Mouse (Mus musculus) c-Kit-positive CD71-positive TER-119-positive erythroid progenitor cells, embryonic 14.5 days (primary cell): Measurements from ENCODE around the gene Adamts2.

Experiments used
- DNase-seq: peaks from one replicate; pipeline ENCODE4 v3.0.0-alpha.2; 2013; ENCODE audit warnings: low spot score

The Adamts2 gene

DNA sequence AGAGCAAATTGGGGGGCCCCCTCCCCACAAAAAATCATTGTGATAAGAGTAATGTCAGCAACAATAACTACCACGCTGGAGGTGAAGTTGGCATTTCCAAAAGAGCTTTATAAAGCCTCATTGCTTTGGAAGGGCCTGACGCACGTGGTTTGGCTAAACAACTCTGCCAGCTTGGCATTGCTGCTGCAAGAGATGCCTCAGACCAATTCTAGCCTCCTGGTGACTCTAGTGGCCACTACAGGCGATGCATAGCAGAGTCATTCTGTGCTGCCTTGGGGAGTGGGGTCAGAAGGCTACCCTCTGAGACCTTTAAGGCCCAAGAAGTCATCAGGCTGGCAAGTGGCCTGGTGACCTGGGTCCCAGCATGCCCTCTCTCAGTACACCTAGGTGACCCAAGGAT, 132.2 kb downstream of the Adamts2 start:
- no peak for DNase-seq

DNA sequence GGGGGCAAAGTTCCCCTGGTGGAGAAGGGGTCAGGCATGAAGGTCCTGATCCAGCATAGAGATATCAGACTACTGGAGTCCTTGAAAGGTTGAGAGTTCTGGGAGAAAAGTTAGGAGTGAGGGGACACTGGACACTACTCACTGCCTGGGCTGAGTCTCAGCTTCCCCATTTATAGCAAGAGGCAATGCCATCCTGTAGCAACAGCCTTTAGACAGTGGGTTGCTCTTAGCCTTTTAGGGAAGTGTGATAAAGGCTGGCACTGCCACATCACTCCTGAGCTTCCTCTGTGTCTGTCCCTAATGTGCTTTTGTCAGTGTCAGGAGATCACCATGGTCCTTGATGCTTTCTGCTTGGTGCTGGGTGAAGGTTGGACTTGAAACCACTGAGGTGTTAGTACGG, 134.7 kb downstream of the Adamts2 start:
- no peak for DNase-seq

DNA sequence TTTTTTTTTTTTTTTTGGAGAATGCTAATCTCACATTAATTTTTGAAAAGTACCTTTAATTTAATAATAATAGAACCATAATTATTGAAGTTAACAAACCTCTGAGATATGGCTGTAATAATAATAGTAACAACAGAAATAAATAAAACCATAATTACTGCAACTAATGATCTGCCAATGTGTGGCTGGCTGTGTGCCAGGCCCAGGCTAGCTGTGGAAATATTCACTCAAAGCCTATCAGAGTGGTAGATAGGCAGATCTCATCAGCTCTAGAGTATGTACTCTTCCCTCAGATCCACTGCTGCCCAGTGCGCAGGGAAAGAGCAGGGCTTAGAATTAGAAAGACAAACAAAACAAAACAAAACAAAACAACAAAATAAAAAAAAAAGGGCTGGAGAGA, 136.6 kb downstream of the Adamts2 start:
- no peak for DNase-seq

DNA sequence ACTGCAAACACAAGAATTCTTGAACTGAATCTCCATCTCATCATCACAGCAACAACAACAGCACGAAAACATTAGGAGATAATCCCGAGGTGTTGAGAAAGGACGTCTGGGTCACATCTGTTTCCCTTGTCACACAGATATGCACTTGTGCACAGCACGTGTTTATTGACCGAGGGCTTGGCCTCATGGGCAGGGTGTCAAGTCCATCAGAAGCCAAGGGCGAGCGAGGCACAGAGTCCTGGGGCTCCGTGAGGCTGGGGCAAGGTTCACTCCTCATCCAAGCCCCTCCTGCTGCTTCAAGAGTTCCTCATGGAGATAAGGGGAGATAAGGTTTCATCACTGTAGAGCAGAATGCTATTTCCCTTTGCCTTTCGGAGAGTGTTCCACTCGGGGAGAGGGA, 137.6 kb downstream of the Adamts2 start:
- no peak for DNase-seq

DNA sequence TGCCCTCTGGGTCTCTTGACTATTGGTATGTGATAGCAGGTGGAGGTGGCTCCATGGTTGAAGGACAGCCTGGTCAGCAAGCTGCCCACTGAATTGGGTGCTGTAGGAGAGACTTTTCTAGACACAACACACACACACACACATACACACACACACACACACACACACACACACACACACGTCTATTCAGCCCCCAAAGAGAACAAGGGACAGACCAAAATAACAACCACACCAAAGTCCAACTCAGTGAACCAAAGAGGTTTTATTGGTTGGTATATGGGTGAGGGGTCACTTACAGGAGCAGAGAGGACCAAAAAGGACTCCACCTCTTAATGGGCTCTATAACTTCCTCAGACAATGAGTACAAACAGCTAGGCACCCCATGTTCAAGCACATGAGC, 140.3 kb downstream of the Adamts2 start:
- no peak for DNase-seq

DNA sequence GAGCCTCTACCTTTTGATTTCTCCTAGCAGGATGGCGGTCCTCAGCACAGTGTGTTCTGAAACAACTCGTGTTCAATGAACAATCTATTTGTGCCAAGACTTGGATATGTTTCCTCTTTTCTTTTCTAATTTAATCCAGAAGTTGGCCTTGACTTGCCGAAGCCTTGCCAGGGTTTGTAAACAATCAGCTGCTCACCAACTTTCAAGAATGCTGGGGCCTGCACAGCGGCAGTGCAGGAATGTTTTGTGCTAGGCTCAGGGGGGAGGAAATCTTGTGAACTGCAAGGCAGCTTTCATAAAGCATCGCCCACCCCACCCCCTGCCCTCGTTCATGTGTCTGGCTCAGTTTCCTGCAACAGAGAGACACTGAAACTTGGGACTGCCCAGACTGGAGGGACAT, 143.1 kb downstream of the Adamts2 start:
- DNase-seq: no peak

DNA sequence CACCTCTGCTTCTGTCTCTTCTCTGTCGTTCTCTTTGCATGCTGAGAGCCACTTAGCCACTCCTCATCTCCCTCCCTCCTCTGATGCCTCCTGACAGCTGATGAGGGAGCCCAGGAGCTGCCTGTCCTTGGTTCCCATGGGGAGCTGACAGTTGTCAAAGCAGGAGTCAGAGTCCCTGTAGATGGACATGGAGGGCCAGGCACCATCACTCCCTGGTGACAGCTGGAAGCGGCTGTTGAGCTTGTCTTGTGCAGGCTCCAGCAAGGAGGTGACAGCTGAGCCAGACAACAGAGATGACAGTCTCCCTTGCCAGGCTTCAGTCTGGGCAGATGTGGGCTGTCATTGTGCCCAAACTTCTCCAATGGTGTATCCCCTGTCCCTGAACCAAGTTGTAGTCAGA, 144.6 kb downstream of the Adamts2 start:
- DNase-seq: no peak

DNA sequence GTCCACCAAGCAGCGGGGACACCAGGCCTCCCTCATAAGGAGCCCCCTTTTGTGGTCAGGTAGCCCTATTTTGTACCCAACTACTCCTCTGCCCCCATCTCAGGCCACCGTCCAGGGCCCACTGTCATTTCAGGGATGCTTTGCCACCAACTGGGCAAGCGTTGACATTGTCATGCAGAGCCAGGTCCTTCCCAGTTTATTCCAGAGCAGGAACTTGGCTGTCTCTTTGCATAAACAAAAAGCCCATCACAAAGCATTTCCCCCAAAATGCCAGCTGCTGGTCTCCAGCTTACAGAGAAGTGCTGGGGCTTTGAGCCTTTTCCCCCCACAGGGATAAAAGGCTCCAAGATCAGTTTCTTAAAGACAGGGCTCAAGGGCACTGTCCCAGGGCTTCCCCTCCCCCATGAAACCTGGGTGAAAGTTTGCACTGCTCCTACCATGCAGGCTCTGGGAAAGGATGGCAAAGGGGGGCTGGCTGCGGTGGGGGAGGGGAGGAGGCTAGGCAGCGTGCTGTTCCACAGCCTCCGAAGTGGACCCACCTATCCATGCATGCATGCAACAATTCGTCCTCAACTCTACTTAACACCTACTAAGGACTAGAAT, 149.2 kb downstream of the Adamts2 start:
- no peak for DNase-seq

DNA sequence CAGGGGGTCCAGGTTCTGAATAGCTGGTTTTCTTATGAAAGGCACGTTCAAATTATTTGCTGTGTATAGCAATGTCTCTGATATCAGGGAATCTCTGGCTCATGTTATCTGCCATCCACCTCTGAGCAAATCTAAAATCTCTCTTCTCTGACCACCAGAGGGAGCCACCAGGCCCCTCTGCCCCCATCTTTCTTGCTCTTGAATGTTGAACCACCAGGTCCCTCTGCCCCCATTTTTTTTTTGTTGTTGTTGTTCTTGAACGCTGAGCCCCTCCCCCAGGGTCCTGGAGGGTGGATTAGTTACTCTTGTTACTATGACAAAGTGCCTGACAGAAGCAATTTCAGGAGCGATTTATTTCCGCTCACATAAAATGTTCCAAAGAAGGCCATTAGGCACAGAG, 155.9 kb downstream of the Adamts2 start:
- no peak for DNase-seq

DNA sequence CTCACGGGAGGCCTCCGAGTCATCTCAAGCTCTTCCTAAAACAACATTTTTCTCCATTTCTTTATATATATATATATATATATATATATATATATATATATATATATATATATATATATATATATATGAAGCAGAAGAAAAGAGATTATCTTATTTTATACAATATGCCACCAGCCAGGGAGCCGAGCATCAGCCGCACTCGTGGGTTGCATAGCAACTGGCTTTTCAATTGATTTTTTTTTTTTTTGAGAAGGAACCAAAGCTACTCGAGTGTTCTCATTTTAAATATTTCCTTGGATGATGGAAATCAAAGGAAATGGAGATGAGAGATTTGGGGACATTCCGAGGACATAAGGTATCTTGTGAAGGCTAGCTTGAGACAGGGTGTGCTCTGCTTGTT, 164.6 kb downstream of the Adamts2 start:
- no peak for DNase-seq

DNA sequence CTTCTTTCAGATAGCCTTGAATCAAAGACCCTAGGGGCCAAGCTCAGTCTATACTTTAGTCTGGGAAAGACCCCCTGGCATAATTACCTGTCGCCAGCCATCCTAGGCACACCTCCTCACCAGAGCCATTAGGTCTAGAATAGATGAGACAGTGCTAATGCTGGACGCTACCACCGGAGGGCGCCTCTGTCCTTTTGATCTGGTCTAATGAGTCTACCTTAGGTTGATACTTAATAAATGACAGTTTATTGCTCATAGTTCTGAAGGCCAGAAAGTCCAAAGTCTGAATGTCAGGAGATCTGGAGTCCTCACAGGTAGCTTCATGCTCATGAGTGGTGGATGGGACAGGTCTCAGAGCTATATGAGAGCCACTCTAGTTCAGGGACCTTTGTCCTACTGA, 165.2 kb downstream of the Adamts2 start:
- peak; percentile 15 for DNase-seq

DNA sequence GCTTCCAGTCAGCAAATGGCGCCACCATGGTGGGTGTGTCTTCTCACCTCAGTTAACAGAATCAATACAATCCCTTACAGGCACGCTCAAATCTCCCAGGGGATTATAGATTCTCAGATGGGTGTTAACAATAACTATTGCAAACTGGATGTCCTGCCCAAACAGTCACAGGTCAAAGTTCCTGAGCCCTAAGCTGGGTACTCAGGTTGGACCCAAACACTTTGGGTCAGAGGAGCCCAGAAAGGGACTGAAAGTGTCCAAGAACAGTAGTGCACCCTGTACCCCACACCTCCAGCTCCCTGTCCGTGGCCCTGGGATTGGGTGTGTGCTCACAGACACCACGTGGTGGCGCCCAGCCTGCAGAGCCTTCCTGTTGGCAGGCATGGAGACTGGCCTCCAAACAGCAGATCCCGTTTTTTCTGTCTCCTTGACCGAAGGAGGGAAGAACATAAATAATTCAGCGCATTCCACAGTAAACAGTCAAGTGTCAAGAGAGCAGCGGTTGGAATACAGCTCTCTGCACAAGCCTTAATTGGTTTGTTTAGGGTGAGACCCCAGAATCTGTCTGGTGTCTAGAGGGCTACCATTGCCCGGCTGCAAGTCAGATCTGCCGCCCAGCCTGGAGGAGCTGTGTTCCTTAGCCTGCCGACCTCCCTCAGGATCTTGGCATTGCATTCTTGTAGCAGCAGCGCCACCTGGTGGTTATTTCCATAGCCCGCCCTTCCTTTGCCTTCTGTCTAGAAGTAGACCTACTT, 167.3 kb downstream of the Adamts2 start:
- DNase-seq: peak; percentile 53

DNA sequence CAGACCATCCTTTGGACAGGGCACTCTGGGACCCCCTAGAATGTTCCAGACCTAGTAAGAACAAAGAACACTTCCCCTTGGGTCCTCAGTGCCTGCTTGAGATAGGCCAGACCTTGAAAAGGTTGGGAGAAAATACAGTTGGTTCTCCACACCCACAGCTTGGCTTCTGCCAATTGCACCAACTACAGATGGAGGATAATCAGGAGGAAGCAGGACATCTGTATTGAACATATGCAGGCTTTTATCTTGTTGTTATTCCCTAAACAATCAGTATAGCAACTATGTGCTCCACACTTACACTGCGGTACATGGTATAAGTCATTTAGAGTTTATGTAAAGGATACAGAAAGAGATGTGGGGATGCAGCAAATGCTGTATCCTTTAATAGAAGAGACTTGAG, 169.1 kb downstream of the Adamts2 start:
- DNase-seq: no peak

DNA sequence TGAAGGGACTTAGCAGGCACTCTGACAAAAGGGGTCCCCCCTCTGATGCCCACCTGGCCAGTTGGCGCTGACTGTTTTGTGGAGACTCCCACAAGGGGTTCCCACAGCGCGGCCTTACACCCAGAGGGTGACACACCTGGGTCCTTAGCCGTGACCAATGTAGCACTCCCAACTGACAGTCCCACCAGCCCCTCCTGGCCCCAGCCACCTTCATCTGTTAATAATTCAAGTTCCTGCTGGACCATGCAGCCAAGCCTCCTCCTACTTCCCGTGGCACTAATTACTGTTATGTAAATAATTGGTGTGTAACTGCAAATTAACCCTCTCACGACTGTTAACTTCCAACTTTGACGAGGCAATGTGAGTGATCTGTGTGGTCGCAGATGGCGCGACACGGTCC, 195.8 kb downstream of the Adamts2 start:
- no peak for DNase-seq

DNA sequence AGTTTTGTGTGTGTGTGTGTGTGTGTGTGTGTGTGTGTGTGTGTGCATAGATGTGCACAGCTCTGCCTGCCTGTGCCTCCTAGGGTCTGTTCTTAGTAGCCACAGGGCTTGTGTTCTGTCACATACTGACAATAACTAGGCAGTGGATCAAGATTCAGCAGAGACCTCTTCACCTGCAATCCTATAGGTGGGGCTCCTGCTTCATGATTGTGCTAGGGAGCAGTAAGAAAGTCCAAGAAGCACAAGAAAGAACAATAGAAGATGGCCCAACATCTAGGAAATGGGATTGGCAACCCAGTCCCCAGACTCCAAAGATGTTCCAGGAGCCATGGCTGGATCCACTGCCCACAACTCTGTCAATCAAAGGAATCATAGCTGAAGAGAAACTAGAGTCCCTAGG, 197.0 kb downstream of the Adamts2 start:
- DNase-seq: no peak

DNA sequence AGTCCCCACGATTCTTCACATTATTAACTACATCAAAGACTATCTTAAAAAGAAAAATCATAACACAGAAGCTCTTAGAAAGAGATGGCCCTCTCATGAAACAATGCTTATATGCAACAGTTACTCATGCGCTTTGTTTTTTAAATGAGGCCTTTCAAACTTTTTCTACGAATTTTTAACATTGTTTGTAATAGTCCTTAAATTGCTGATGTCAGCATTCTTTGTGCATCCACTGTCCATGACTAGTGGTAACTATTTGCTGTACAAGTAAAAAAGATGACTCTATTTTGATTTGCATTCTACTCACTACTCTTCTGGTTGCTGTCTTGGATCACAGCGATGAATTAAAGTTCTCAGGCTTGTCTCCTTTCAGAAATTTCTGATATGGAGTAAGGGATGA, 212.3 kb downstream of the Adamts2 start:
- no peak for DNase-seq

DNA sequence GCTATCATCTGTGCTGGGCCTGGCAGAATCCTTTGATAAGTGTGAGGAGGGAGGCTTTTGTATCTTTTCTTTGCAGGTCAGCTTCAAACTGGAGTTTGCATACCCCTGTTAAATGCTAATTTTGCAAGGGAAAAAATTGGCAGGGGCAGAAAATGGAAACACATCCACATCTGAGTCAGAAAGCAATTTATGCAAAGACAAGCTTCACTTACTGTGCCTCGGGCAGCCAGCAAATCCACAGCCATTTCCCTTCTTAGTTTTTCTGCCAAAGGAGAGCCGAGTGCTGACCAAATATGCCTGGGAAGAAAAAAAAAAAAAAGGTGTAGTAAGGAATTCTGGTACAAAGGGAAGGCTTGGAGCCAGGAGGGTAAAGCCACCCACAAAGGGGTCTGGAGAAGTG, 224.3 kb downstream of the Adamts2 start:
- no peak for DNase-seq

DNA sequence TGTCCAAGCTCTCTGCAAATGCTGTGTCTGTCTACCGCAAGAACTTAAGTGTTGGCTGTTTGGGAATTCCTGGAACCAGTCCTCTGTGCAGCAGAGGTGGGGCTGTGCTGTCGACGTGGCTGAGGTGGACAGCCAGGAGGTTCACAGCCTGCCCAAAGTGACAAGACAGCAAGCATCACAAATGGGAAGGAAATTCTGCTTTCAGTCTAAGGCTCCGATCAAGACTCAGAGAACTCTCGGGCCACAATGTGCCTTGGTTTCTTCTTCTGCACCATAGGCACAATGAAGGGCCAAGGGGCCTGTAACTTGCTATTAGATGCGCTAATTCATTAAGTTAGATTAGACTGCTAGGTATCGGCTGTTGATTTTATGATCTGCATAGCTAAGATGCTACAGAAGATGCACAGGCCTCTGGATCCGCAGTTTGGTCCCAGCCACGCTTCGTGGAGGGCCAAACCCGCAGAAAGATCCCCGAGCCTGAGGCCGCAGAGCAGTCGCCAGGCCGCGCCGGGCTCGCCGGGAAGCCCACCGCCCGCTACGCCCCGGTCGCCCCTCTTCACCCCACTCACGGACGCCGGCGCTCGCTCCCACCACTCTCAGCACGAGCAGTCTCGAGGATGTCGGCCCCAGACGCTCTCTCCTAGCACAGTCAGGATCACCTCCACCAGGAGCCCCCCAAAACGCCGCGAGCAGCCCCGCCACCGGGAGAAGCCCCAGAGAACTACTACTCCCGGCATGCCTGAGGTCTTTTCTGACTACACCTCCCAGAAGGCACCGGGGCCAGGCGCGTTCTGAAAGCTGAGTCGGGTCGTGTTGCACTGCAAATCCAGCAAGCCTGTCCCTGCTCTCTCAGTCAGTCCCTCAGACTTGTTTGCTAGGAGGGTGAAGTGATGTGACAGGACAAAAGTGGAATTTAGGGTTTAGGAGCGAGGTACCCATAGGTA, 225.4 kb downstream of the Adamts2 start, which contains the start of gene Zfp354c:
Gene Zfp354c, minus strand, starts transcription at position 715 of the 944 bp plus-strand sequence.
- DNase-seq: peak; percentile 62

DNA sequence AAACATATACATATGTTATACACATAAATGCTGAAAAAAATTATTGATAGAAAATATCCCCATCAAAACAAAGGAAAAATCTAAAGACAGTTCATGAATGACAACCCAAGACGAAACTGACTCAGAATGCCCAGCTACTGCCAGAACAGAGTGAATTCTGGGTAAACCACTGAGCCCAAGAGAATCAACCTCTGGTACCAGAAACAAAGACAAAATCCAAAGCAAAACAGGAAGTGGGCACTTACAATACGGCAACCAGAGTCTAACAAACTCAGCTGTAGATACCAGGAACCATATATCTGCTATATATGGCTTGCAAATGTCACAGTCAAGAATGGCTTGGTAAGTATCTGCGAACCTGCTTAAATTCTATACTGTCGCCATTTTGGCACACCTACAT, 233.8 kb downstream of the Adamts2 start:
- DNase-seq: no peak

DNA sequence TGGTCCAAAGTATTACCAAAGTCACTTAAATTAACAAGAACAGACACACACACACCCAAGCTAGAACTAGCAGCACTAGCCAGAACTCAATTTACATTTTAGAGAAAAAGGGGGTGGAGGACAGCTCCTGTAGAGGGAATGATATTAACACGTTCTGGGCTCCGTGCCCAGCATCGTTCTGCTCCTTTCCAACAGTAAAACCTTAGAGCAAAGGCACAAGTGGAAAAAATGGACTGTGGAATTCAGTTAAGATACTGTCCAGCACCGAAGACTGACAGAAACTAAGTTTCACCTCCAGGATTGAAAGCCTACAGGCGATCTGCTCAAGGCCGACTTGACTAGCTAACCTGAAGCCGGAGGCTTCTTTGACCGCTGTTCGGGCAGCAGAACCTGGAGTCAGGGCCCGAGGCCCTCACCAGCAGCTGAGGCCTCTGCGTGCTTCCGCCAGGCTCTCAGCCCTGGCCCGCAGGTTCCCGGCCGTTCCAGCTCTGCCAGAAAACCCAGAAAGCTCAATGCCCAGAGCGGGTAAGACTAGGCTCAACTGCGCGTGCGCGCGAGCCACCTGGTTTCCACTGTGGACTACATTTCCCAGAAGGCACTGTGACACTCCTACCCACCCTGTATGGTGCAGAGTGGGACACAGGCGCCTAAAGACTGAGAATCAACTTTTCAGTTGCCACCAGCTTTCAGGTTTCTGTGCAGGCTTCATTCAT, 239.3 kb downstream of the Adamts2 start, which contains the start of gene Zfp879:
Gene Zfp879, minus strand, starts transcription at position 530 of the 713 bp plus-strand sequence.
- peak; percentile 67 for DNase-seq

DNA sequence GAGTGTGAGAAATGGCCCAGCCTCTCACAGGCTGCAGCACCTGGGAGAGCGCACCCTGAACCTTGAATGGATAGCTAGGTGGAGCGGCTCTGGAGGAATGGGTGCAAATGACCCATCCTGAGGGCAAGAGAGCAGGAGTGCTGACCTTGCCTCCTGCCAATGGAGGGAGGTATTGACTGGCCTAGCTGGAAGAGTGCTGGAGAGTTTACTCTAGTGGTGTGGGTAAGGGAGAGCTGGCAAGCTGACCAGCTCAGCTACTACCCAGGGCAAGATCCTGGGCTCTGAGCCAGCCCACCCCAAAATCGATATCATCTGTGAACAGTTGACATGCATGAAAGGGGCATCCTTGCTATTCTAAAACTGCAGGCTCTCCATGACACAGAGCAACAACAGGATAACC, 244.1 kb downstream of the Adamts2 start:
- no peak for DNase-seq

DNA sequence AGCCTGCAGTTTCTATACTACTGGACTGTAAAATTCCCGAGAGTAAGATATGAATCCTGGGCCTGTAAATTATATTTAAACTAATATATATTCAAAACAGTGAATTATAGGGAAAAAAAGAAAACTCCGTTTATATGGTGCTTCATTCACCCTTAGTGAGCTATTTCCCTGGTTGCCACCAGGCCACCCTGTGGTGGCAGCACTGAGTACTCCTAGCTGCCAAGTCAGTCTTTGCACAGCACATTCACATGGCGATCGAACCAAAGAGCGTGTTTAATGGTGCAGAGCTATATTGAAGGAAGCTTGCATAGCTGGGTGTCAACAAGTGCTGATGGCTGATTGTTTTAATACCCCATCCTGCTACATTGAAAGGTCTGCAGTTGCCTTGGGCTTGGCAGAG, 245.2 kb downstream of the Adamts2 start:
- DNase-seq: no peak
